In the genomic region with DNA sequence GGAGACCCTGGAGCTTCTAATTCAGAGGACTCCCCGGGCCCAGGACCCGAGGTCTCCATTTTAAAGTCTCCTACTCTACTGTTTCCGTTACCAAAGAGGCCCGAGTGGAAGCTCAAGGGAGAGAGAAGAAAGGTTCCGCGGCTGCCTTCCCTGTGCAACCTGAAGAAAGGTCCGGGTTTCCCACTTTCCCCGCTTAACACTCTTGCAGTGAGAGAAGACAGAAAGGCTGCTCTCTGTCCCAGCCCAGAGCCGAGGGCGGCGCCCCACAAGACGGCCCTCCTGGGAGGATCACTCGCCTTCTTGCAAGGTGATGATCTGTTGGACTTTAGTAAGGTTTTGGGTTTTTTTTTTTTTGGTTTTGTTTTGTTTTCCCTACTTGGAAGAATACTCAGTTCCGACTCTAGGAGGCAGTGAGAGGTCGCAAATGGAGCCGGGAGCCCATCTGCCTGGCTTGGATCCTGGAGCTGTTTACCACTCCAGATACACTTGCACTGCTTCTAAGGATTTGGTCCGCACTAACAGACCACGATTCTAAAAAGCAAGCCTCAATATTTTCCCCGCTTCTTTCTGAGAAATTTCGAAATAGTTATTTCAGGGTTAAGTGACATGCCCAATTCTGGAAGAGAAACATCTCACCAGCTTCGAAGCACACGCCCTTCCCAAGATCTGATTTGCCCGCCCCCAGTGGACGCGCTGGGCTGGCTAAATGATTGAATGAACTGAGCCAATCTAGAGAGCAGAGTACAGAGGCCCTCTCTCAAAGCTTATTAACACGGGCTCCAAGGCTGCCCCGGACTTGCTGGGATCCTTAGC, we compare ENCODE assay signal across 8 mouse cellular contexts. TPM values are rescaled to one million over a fixed set of nuclear protein-coding genes. Genes with fewer than 3 reads are reported as not detected.
DNase-seq lines count a peak whose midpoint lies in the region; ATAC-seq and TF ChIP-seq lines count a peak whose summit lies in the region.

Gene Tmem242 (minus strand): TSS at position 101 of the 813 bp plus-strand sequence.

- DNase-seq in ZHBTc4 (ENCODE audit: low read depth, low spot score): peak; percentile 94
- DNase-seq in gastrocnemius, adult 2 months: peak; percentile 91
- DNase-seq in hindbrain, postnatal 0 days (ENCODE audit: low spot score): peak; percentile 94
- peak; percentile 86 to 91 for DNase-seq in left cerebral cortex, adult 2 months (ENCODE audit: extremely low spot score in 1 of 2, low spot score in 2 of 2)
- peak; percentile 94 to 95 for DNase-seq in right cerebral cortex, adult 2 months (ENCODE audit: low spot score in 2 of 2)
- DNase-seq in urinary bladder, postnatal 14 days (ENCODE audit: low spot score): peak; percentile 90

- ATAC-seq in common myeloid progenitor, adult 5-6 weeks (replicated peaks; ENCODE audit: low read depth, poor library complexity, severe bottlenecking): peak; percentile 92
- ATAC-seq in hindbrain, postnatal 0 days: peak; percentile 96
- peak; percentile 95 for ATAC-seq in megakaryocyte, adult 5-6 weeks (ENCODE audit: poor library complexity, severe bottlenecking)

- WGBS in hindbrain, postnatal 0 days: 1% methylated on average over 27 of the region's 27 CpGs

- H3K4me2 ChIP-seq in hindbrain, postnatal 0 days (ENCODE audit: low read depth, low read length): peak within 1 kb of the TSS; percentile 63

- peak; percentile 73 for TF ChIP-seq CTCF in gastrocnemius, adult 2 months (IDR thresholded peaks at IDR 0.05)
- peak; percentile 74 for TF ChIP-seq CTCF in hindbrain, postnatal 0 days (IDR thresholded peaks at IDR 0.05; ENCODE audit: low read depth)
- TF ChIP-seq CTCF in left cerebral cortex, adult 2 months (IDR thresholded peaks at IDR 0.05): peak; percentile 75

- no peaks in the 10 kb centered on the region for H3K36me3 ChIP-seq in hindbrain, postnatal 0 days (ENCODE audit: insufficient read depth, low read length)

- no peaks in the 10 kb centered on the region for H3K4me1 ChIP-seq in hindbrain, postnatal 0 days (ENCODE audit: insufficient read depth, low read length)

- H3K9me3 ChIP-seq in hindbrain, postnatal 0 days (ENCODE audit: low read length): no peaks in the 10 kb centered on the region

- intact Hi-C loops in gastrocnemius, adult 2 months (cut with DNase I): loop anchor here (1.0 to 2.0 kb wide), 2 partner anchors 52 to 312 kb away; partner anchors contain the start of gene Zdhhc14
- intact Hi-C loops in left cerebral cortex, adult 2 months (cut with DNase I): loop anchor here (1.0 to 5.0 kb wide), 5 partner anchors 52 to 313 kb away; partner anchors contain the start of gene Zdhhc14

- no peaks in the 10 kb centered on the region for H3K27me3 ChIP-seq in hindbrain, postnatal 0 days (ENCODE audit: insufficient read depth, low read length)

- peak within 1 kb of the TSS; percentile 94 for H3K4me3 ChIP-seq in gastrocnemius, adult 2 months
- H3K4me3 ChIP-seq in hindbrain, postnatal 0 days (ENCODE audit: low read length): peak within 1 kb of the TSS; percentile 56
- peak within 1 kb of the TSS; percentile 60 for H3K4me3 ChIP-seq in left cerebral cortex, adult 2 months

- peak within 1 kb of the TSS; percentile 97 for H3K27ac ChIP-seq in gastrocnemius, adult 2 months
- peak within 1 kb of the TSS; percentile 54 for H3K27ac ChIP-seq in hindbrain, postnatal 0 days
- H3K27ac ChIP-seq in left cerebral cortex, adult 2 months: peak within 1 kb of the TSS; percentile 91

- H3K9ac ChIP-seq in hindbrain, postnatal 0 days (replicated peaks; ENCODE audit: low read length): peak within 1 kb of the TSS; percentile 65

RNA-seq across cellular contexts. Expression of gene Tmem242, which starts in this region (rescaled TPM):
- total RNA-seq in common myeloid progenitor, adult 5-6 weeks (2017): 48.0 and 52.0 TPM in 2 replicates
- total RNA-seq in gastrocnemius, adult 2 months (2021): 100 to 1,000 TPM; 134 to 164 TPM
- 57.0 and 67.1 TPM in 2 replicates for total RNA-seq in hindbrain, postnatal 0 days (2014; rRNA removed)
- polyA plus RNA-seq in hindbrain, postnatal 0 days (2015; fragmentation: Nextera tagmentation; extraction: Ambion mirVana): 134 and 147 TPM in 2 replicates
- total RNA-seq in left cerebral cortex, adult 2 months (2021): 10 to 100 TPM; 80.8 to 84.0 TPM
- total RNA-seq in megakaryocyte, adult 5-6 weeks (2015): 39.9 and 40.9 TPM in 2 replicates
- total RNA-seq in megakaryocyte, adult 5-6 weeks (2017): 27.0 and 30.4 TPM in 2 replicates

Comparison
In these comparisons a context has a peak if more than half of its experiments do, and no peak if none do; other contexts are left out.
1. Peak in every context shown above with its lines: DNase-seq, ATAC-seq, H3K4me3 ChIP-seq and H3K27ac ChIP-seq.